Mouse (Mus musculus) heart, embryonic 16.5 days (tissue): ENCODE measurements around the gene Ak7. TPM values are rescaled to one million over a fixed set of nuclear protein-coding genes. Genes with fewer than 3 reads are reported as not detected.
A peak's percentile ranks its signal among the peaks of the same experiment; 100 is the strongest.

Source experiments
- ATAC-seq: fragments of 200-750 bp; cut with Nextera tagmentation; replicated peaks from 2 replicates; pipeline ENCODE4 v1.8.0; 2017; ENCODE audit warnings: moderate number of reproducible peaks; ENCODE audit not compliant: insufficient read depth, low FRiP score; ENCODE audit errors: extremely low read depth
- H3K27ac ChIP-seq: fragments of 300-500 bp; sonication (generic); 2 replicates; pipeline ENCODE4 v1.5.1; 2014; ENCODE audit warnings: mild to moderate bottlenecking, low read length, control low read depth, moderate library complexity
- H3K27me3 ChIP-seq: fragments of 300-500 bp; sonication (generic); 2 replicates; pipeline ENCODE4 v1.6.1; 2014; ENCODE audit warnings: low read length, mixed read lengths; ENCODE audit not compliant: control insufficient read depth, insufficient read depth
- H3K36me3 ChIP-seq: fragments of 300-500 bp; sonication (generic); 2 replicates; pipeline ENCODE4 v1.6.1; 2014; ENCODE audit not compliant: control insufficient read depth, insufficient read depth
- H3K4me1 ChIP-seq: fragments of 300-500 bp; sonication (generic); 2 replicates; pipeline ENCODE4 v1.6.1; 2014; ENCODE audit warnings: low read length, mixed read lengths; ENCODE audit not compliant: control insufficient read depth, insufficient read depth
- H3K4me2 ChIP-seq: fragments of 300-500 bp; sonication (generic); 2 replicates; pipeline ENCODE4 v1.6.1; 2014; ENCODE audit warnings: low read depth, mild to moderate bottlenecking, control low read depth, low read length
- H3K4me3 ChIP-seq: fragments of 300-500 bp; sonication (generic); 2 replicates; pipeline ENCODE4 v1.5.1; 2014; ENCODE audit warnings: mild to moderate bottlenecking, control low read depth, low read length
- H3K9ac ChIP-seq: fragments of 300-500 bp; sonication (generic); 2 replicates; pipeline ENCODE4 v1.6.1; 2014; ENCODE audit warnings: low read length, control low read depth
- H3K9me3 ChIP-seq: fragments of 300-500 bp; sonication (generic); replicated peaks from 2 replicates; pipeline ENCODE4 v1.6.1; 2016; ENCODE audit warnings: low read length; ENCODE audit not compliant: control insufficient read depth
- WGBS: fragments of 180-500 bp; shearing (Covaris S2); extraction: QIAGEN DNeasy Blood & Tissue Kit; methylation state at CpG from one replicate; pipeline ENCODE4 v1.1.7; 2014; 5-methylcytosine and 5-hydroxymethylcytosine counted together
- polyA plus RNA-seq: library from polyadenylated mRNA; unstranded; fragments of >200 nt; fragmentation: Nextera tagmentation; extraction: Ambion mirVana; gene quantifications from 2 replicates; pipeline ENCODE4 v1.2.1, GENCODE M21; 2015

The Ak7 gene
- polyA plus RNA-seq, 1 experiment from 2014 or later: 0.56 TPM

DNA sequence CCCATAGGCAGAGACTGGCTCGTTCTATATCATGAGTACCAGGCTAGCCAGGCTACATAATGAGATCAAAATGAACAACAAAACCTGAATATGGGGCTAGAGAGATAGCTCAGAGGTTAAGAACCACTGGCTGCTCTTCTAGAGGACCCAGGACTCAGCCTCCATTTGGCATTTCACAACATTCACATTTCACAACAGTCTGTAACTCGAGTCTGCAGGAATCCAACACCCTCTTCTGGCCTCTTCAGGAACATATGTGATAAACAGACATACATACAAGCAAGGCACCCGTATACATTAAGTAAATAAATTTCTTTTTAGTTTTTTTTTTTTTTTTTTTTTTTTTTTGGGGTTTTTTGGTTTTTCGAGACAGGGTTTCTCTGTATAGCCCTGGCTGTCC is 17.2 kb upstream of the Ak7 start:
- H3K4me3 ChIP-seq: no peak overlapping the region
- peaks cover 3% of the 10 kb centered on the region; the same call in 1 of the 2 replicates for H3K36me3 ChIP-seq
- H3K9me3 ChIP-seq: no peaks in the 10 kb centered on the region
- no peak for ATAC-seq
- no peaks in the 10 kb centered on the region for H3K27me3 ChIP-seq
- H3K27ac ChIP-seq: no peak overlapping the region
- 82% methylated on average over 4 of the region's 4 CpGs for WGBS
- peaks cover 13% of the 10 kb centered on the region for H3K4me1 ChIP-seq
- no peak overlapping the region for H3K4me2 ChIP-seq
- H3K9ac ChIP-seq: no peak overlapping the region

DNA sequence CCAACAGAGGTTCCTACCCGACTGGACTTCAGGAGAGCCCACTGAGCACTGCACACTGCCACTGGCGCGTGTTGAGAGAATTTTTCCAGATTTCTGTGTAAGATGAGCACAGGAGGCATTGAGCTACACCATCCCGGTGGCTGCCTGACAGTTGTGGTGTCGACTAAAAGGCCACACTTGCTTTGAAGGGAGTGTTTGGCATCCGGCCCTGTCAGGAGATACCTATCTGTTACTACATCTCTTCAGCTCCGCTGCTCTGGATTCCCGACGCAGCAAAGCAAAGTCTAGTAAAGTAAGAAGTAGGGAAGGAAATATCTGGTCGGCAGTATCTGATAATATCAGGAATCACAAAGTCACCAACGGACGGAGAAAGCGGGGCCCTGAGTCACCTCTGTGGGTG is 16.3 kb upstream of the Ak7 start:
- Histone ChIP-seq H3K9me3 (no peaks in the 10 kb centered on the region), H3K4me3 (no peak overlapping the region), H3K36me3 (peaks cover 5% of the 10 kb centered on the region; the same call in 1 of the 2 replicates), H3K9ac (no peak overlapping the region), H3K4me2 (no peak overlapping the region), H3K27ac (no peak overlapping the region), H3K27me3 (no peaks in the 10 kb centered on the region), H3K4me1 (peaks cover 9% of the 10 kb centered on the region)
- ATAC-seq: no peak
- WGBS: 85% methylated on average over 13 of the region's 13 CpGs

DNA sequence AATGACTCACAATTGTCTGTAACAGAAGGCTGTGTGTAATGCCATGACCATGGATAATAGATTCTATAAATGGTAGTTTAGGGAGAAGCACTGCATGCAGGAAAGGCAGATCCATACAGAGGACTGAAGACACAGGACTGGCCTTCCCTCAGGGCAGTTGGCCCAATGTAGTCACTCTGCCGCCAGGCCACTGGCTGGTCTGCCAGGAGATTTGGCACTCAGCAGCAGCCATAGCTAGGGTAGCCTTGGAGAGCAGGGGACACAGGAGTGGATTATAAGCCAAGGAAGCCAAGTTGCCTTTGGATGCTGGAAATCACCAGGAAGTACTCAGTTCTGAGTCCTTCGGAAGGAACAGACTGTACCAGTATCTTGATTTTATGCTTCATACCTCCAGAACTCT is 11.8 kb upstream of the Ak7 start:
- no peaks in the 10 kb centered on the region for H3K27me3 ChIP-seq
- H3K4me1 ChIP-seq: no peaks in the 10 kb centered on the region
- WGBS: 98% methylated on average over 2 of the region's 2 CpGs
- H3K9me3 ChIP-seq: no peaks in the 10 kb centered on the region
- no peak overlapping the region for H3K4me2 ChIP-seq
- no peak for ATAC-seq
- H3K27ac ChIP-seq: no peak overlapping the region
- no peak overlapping the region for H3K9ac ChIP-seq
- H3K4me3 ChIP-seq: no peak overlapping the region
- H3K36me3 ChIP-seq: peaks cover 5% of the 10 kb centered on the region; the same call in 1 of the 2 replicates

DNA sequence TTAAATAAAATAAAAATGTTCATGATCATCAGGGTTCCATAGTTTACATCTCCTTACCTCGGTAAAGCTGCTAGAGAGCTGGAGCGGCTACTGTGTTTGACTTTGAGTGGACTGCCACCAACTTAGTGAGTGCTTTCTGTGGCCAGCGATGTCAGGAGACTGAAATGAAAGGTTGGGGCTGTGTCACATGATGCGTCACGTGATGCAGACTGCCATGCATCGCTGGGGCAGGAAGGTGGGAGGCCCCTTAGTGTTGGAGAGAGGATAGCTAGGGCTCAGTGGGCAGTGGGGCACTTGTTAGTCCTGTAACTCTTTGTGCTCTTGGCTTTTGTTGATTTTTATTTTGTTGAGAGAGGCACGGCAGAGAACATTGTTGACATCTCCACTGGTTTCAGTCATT is 9.9 kb upstream of the Ak7 start:
- H3K27me3 ChIP-seq: no peaks in the 10 kb centered on the region
- no peak overlapping the region for H3K4me3 ChIP-seq
- WGBS: 74% methylated on average over 7 of the region's 7 CpGs
- H3K9ac ChIP-seq: no peak overlapping the region
- H3K9me3 ChIP-seq: no peaks in the 10 kb centered on the region
- H3K27ac ChIP-seq: no peak overlapping the region
- no peak overlapping the region for H3K4me2 ChIP-seq
- H3K36me3 ChIP-seq: peaks cover 6% of the 10 kb centered on the region
- no peak for ATAC-seq
- H3K4me1 ChIP-seq: no peaks in the 10 kb centered on the region

DNA sequence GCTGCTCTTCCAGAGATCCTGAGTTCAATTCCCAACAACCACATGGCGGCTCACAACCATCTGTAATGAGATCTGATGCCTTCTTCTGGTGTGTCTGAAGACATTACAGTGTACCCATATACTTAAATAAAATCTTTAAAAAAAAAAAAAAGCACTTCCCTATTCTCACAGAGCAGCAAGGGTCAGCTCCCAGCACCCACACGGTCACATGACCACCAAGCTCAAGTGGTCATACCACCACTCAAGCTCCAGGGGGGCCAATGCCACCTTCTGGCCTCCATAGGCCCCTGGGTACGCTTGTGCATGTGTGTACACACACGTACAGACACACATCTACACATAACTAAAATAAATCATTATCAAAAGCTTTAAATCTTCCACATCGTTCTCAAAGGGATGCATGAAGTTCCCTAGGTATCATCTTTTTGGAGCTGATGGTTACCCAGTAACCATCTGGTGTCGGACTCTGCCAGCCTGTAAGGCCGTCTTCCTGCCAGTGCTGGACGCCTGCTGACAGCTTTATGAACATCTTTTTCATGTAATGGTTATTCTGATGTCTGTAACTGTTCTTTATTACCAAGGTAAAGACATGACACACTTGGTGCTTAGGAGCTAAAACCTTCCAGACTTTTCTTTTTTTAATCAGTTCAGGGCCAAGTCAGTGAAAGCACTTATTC is 8.5 kb upstream of the Ak7 start:
- Histone ChIP-seq H3K36me3 (peaks cover 8% of the 10 kb centered on the region), H3K4me1 (no peaks in the 10 kb centered on the region), H3K9ac (no peak overlapping the region), H3K4me3 (no peak overlapping the region), H3K9me3 (no peaks in the 10 kb centered on the region), H3K27me3 (no peaks in the 10 kb centered on the region), H3K4me2 (no peak overlapping the region), H3K27ac (no peak overlapping the region)
- 88% methylated on average over 8 of the region's 8 CpGs for WGBS
- no peak for ATAC-seq

DNA sequence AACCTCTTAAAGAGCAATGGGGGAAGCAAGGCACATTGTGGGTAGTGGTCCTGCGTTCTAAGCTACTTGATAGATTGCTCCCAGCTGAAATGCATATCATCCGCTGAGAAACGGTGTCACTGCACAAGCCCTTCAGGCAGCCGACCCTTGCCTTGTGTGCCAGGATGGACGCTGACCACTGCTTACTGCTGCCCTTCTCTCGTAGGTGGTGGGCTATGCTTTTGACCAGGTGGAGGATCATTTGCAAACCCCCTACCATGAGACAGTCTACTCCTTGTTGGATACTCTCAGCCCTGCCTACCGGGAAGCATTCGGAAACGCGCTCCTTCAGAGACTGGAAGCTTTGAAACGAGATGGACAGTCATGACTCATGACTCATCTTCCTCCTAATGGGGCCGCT is 5.3 kb upstream of the Ak7 start:
- Histone ChIP-seq H3K27ac (no peak overlapping the region), H3K9me3 (no peaks in the 10 kb centered on the region), H3K36me3 (peaks cover 6% of the 10 kb centered on the region), H3K4me1 (peaks cover under 1% of the 10 kb centered on the region; the same call in 1 of the 2 replicates), H3K27me3 (no peaks in the 10 kb centered on the region), H3K9ac (no peak overlapping the region), H3K4me3 (no peak overlapping the region), H3K4me2 (no peak overlapping the region)
- 92% methylated on average over 12 of the region's 12 CpGs for WGBS
- ATAC-seq: no peak

DNA sequence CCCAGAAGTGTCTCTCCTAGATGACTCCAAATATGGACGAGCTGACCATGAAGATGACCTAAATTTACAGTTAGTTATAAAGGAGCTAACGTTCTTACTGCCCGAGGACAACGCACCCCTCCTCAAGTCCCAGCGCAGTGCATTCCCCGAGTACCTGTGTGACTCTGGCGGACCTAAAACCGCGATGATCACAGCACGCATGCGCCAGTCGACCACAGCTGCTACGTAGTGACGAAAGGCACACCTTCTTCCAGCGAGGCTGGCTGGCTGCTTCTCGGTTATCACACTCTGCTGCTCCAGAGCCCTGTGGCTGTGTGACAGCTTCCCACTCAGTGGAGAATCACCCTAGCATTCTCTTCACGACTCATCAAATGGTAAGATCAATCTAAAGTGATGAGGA is 12.8 kb downstream of the Ak7 start:
- peak overlapping the region; percentile 44 for H3K4me2 ChIP-seq
- no peak for ATAC-seq

DNA sequence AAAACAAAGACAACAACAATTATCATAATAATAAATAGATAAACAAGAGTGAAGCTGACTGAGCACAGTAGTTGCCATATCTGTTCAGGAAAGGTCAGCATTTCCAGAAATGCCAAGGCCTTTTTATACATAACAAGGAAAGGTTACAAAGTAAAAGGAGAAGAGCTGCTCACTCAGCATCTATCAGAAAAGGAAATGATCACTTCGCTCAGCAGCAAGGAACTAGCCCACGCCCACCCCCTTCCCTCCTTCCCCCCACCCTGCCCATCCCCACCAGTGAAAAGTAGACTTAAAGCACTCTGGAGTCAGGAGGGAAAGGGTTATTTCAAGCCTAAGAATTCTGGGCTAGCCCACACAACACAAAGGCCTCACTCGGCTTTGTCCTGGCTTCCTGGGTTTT is 14.4 kb downstream of the Ak7 start:
- H3K9me3 ChIP-seq: no peaks in the 10 kb centered on the region
- 72% methylated on average over 3 of the region's 3 CpGs for WGBS
- no peak for ATAC-seq
- H3K27ac ChIP-seq: no peak overlapping the region
- no peak overlapping the region for H3K9ac ChIP-seq
- no peak overlapping the region for H3K4me3 ChIP-seq
- H3K36me3 ChIP-seq: no peaks in the 10 kb centered on the region
- no peak overlapping the region for H3K4me2 ChIP-seq
- H3K27me3 ChIP-seq: no peaks in the 10 kb centered on the region
- no peaks in the 10 kb centered on the region for H3K4me1 ChIP-seq

More for the DNA sequence above, 12.8 kb downstream of the Ak7 start:
- Histone ChIP-seq H3K27me3 (no peaks in the 10 kb centered on the region), H3K4me3 (0 out of 2 replicates have a peak overlapping the region, but pooled peaks have one; percentile 24), H3K27ac (no peak overlapping the region), H3K36me3 (no peaks in the 10 kb centered on the region), H3K4me1 (no peaks in the 10 kb centered on the region), H3K9me3 (no peaks in the 10 kb centered on the region), H3K9ac (no peak overlapping the region)
- WGBS: 50% methylated on average over 17 of the region's 17 CpGs

DNA sequence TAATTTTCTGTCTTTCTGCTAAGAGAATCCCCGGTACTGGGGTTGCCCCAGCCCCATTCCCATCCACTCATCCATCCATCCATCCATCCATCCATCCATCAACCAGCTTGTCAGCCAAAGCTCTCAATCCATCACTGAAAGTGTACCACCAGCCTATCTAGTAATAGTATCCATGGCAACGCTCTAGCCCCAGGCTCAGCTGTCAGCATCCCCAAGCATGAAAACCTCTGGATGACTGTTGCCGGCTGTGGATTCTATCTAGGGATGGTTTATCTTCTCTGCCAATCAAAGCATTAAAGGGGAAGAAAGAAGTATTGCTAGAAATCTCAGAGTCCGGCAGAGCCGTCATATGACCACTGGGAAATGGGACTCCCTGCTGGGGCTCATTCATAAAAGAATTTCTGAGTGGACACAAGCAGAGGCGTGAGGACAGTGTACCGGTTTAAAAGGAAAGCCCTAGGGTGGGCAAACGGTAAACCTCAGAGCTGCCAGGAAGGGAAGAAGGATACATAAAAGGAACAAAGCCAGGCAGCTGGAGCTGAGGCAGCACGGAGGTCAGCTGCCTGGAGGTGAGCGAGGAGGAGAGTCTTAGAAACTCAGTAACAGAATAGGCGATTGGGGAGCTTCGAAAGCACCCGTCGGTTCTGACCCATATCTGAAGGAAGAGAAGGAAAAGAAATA is 15.8 kb downstream of the Ak7 start:
- no peaks in the 10 kb centered on the region for H3K36me3 ChIP-seq
- no peaks in the 10 kb centered on the region for H3K9me3 ChIP-seq
- H3K27me3 ChIP-seq: no peaks in the 10 kb centered on the region
- 58% methylated on average over 14 of the region's 14 CpGs for WGBS
- no peak overlapping the region for H3K27ac ChIP-seq
- H3K9ac ChIP-seq: no peak overlapping the region
- no peak overlapping the region for H3K4me2 ChIP-seq
- no peak overlapping the region for H3K4me3 ChIP-seq
- ATAC-seq: no peak
- H3K4me1 ChIP-seq: no peaks in the 10 kb centered on the region
